Mouse (Mus musculus) right cerebral cortex, postnatal 10 days (tissue): ENCODE measurements at regions not wholly inside any gene's neighbourhood (a gene's known extent, or its start where the extent isn't known, plus 50 kb on each side); places are given as distances from the start of the nearest gene placed in this dataset.

Experiments
- DNase-seq, 2 experiments: peaks; one replicate each; pipeline ENCODE4 v3.0.0; 2021; ENCODE audit warnings: low spot score in 2 of 2

DNA sequence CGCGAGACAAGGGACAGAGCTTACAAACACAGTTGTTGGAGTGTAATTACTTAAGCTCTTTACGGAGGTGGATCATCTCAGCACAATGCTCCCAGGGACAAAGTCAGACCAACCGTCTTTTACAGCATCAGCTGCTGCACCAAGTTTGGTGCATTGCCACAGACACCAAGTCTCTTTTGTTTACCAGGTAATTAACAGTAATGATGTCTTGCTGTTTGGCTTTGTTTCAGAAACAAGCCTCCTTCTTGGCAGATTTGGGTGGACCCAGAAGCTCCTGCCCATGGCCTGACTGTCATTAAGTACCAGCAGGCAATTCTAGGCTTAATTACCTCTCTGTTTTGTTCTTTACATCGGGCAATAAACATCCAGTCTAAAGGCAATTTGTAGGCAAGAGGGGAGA, 572.0 kb upstream of the Itga1 start:
- DNase-seq: no peak

GRCm38 (mm10) chr13:115671685-115672084, 569.9 kb upstream of the Itga1 start:
- DNase-seq: no peak

- no peak for DNase-seq
These were observed 567.8 kb upstream of the Itga1 start for GRCm38 (mm10) chr13:115669516-115669915.

DNA sequence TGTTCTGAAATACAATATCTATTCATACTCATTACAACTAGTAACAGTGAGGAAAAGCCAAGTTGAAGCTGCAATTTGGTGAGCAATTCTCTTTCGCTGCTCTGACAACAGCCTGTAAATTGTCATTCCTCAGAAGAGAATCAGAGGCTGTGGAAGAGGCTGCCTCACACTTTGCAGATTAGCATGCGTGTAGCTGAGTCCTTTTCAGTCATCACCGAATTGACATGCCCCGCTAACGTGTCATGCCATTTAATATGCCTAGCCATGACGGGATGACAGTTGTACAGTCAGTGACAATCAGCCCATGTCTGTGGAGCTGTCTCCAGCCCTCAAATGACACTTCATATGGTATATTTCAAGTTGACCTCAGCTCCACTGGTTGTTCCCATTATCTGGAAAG, 553.4 kb upstream of the Itga1 start:
- no peak for DNase-seq

- DNase-seq: no peak
These were observed 551.2 kb upstream of the Itga1 start for GRCm38 (mm10) chr13:115652935-115653334.

GRCm38 (mm10) chr13:115652352-115652751, 550.6 kb upstream of the Itga1 start:
- no peak for DNase-seq

- DNase-seq: no peak
These were observed 529.8 kb upstream of the Itga1 start for GRCm38 (mm10) chr13:115631410-115632105.

DNA sequence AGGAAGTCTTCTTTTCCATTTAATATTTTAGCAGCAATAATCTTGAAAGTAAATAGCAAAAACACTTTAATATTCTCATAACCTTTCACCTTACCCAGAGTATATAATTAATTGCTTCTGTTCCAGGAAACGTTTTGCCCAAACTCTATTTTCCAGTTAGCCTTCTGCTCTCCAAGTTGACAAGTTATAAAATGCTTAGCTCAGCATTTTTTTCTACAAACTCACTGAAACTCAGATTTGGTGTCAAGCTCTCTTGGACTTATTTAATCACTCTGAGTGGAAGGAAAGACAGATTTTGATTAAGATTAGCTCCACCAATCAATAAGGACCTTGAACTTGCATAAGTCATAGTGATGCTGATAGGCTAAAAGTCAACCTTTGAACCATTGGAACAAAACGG, 528.8 kb upstream of the Itga1 start:
- DNase-seq: no peak

DNA sequence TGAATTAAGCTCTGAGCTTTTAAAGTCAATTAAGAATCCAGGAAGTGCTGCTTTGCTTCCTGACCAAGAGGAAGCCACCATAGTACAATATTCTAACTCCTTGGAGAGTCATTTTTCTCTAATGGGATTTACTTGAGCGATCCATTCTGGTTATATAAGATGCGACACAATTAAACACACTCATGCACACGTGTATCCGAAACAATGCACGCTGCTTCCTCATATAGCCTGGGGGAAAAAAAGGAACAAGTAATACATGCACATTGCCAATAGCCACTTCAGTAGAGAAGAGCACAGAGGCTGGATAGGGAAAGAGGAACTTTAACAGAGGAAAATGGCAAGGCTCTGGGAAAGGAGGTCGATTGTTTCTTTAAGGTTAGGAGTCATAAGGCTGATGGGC, 511.4 kb upstream of the Itga1 start:
- no peak for DNase-seq

- DNase-seq: no peak
These were observed 504.7 kb upstream of the Itga1 start for GRCm38 (mm10) chr13:115606441-115606840.

DNA sequence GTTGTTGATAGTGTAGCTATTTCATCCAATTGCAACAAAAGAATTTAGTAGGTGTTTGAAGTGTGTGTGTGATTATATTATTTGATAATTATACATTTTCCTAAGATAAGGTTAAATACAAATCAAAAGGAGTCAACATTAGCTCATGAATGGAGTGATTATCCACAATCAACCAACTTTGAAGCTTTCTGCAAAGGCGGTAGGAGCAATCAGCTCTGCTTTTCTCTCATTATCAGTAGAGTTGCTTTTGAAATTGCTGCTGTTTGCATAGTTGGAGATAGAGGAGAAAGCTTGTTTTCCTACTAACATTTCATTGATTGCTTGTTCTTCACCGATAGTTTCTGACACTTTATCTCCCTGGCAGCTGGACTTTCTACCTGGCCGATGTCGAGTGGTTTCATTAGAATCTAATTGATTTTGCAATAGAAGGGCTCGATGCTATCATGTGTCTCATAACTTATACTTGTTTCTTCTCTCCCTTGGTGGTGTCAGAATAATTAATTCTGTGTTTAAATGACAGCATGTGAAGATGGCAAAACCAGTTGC, 493.4 kb upstream of the Itga1 start:
- no peak for DNase-seq

DNA sequence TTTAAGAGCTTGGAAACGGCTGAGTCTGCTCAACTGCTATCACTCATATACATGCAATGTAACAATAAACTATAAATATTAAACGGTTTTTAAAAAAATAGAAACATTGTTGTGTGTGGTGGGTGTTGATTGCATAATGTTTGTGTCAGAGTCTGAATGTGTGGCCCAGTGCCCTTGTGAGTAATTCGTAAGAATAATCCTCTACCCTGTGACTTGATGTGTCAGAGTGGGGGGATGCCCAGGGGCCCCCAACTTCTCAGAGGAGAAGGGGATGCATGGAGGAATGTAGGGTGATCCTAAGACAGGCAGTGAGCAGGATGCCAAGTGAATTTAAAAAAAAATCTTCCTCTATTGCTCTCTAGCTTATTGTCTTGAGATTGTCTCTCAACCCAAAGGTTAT, 474.2 kb upstream of the Itga1 start:
- no peak for DNase-seq

GRCm38 (mm10) chr13:115575052-115575891, 473.5 kb upstream of the Itga1 start:
- no peak for DNase-seq

- DNase-seq: no peak
These were observed 439.4 kb upstream of the Itga1 start for GRCm38 (mm10) chr13:115541167-115541566.

DNA sequence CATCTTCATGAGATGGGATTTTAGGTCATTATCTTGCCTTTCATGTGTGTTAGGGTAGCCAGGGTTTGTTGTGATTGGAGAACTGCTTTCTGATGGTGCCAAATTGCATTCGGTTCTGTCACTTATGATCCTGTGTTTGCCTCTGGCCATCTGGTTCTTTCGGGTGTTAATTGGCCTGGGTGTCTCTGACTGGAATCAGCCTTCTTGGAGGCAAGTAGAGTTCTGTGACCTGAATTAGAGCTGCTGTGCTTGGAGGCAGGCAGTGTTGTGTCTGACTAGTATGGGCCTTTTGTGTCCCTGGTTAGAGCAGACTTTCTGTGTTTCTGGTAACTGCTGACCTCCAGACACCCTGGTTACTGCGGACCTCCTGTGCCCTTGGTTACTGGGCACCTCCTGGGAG, 434.1 kb upstream of the Itga1 start:
- DNase-seq: no peak

DNA sequence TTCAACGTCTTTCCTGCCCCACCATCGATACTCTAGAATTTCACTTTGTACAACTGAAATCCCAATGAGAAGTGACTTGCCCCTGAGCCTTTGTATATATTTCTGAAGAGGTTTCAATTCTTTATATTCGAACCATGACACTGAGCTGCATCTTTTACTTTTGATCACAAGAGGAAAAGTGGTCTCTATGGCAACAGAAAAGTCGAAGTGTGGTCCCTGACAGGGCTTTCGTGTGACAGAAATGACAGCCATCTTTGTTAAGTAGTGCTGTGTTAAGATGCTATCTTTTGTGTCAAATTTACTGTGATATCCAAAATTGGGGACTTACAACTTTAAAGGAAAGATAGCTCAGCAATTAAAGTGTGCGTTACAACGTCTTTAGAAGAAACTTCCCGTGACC, 412.1 kb upstream of the Itga1 start:
- DNase-seq: no peak

DNA sequence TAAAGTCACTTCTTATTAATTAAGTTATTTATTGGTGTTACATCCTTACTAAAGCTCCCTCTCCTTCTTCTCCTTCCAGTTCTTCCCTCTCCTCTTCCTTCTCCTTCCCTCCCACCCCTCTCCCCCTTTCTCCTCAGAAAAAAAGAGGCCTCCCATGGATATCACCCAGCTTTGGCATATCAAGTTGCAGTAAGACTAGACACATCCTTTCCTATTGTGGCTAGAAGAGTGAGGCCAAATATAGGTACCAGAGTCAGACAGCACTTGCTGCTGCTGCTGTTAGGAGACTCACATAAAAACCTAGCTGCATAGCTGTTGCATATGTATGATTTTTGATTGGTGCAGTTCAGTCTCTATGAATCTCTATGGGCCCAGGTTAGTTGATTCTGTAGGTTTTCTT, 410.4 kb upstream of the Itga1 start:
- DNase-seq: no peak

DNA sequence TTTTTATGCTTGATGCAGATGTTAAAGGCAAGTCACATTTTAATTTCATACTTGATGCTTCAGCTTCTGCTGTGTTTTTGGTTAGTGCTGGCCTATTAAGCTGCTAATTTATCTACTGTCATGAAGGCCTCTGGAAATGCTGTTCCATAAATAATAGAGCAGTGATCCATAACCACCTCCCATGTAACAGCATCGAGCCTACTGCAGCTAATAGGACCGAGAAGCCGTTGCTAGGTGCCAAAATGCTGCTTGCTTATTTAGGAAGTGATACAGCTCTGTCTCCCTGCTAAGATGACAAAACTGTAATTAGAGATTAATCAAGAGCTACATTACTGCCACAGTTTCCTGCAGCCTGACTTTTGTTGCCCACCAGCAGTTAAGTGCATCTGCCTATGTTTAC, 406.9 kb upstream of the Itga1 start:
- DNase-seq: peak; percentile 23 to 26

DNA sequence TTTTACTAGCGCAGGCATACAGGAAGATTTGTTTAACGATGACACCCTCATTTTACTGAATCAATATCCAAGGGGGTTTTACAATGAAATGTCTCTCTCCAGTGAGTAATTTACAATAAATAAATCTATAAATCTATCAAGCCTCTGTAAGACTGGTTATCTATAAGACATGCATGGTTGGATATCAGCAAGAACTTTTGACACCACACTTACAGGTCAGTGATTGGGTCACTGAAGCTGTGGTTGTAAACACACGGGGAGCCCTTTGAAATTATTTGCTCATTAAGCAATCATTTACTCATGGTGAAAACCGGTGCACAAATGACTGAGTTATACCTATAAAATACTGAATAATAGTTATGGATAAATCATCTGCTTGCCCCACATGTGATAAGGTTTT, 392.6 kb upstream of the Itga1 start:
- no peak for DNase-seq

DNA sequence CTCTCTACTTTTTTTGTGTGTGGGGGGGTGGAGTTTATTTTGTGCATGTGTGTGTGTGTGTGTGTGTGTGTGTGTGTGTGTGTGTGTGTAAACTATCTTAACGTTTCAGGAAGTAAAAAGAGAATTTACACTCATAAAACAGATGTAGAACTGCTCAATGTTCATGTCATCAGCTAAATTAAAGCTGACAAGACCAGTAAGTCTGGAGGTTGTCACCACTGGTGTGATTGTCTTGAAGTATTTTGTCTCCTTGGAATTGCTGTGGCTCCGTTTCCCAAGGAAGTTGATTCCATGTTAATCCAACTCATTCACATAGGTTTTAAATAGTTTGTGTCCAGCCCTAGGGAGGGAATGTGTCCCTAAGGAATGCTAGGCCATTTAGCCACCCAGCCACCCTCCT, 374.1 kb upstream of the Itga1 start:
- no peak for DNase-seq

DNA sequence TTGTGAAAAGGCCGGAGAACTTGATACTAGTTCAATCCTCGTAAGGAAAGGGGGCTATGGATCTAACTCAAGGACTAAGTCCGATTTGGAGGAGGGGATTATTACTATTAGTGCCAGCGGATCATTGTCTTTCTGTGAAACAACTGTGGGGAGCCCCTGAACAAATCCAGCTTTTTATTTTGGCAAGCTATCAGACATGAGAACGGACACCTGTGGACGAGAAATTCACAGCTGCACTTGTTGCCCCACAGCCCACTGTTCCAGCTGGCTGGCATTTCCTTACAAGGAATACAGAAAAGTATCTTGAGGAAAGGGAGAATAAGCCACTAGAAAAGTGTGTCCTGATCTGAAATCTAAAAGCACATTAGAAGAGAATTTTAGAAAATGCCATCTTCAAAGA, 363.9 kb upstream of the Itga1 start:
- DNase-seq: no peak

- DNase-seq: no peak
These were observed 349.5 kb upstream of the Itga1 start for GRCm38 (mm10) chr13:115451244-115451643.
